Mouse (Mus musculus) midbrain, embryonic 11.5 days (tissue): ENCODE data around the gene Plpp2. TPM values are rescaled to one million over a fixed set of nuclear protein-coding genes. Genes with fewer than 3 reads are reported as not detected.
A peak's percentile ranks its signal among the peaks of the same experiment; 100 is the strongest.

Experiments
- ATAC-seq: fragments of 200-750 bp; cut with Nextera tagmentation; 2 replicates; pipeline ENCODE4 v1.8.0; 2017; ENCODE audit warnings: moderate TSS enrichment, moderate library complexity; ENCODE audit not compliant: low FRiP score
- DNase-seq: peaks from one replicate; pipeline ENCODE4 v3.0.0; 2015; ENCODE audit warnings: low spot score; ENCODE audit errors: missing footprints
- H3K27ac ChIP-seq: fragments of 300-500 bp; sonication (generic); 2 replicates; pipeline ENCODE4 v1.5.1; 2014; ENCODE audit warnings: low read depth, low read length
- H3K27me3 ChIP-seq: fragments of 300-500 bp; sonication (generic); 2 replicates; pipeline ENCODE4 v1.6.1; 2014; ENCODE audit warnings: mild to moderate bottlenecking, low read length, moderate library complexity, mixed read lengths; ENCODE audit not compliant: control insufficient read depth, insufficient read depth
- H3K36me3 ChIP-seq: fragments of 300-500 bp; sonication (generic); 2 replicates; pipeline ENCODE4 v1.6.1; 2014; ENCODE audit warnings: mild to moderate bottlenecking, low read length, moderate library complexity, mixed read lengths; ENCODE audit not compliant: control insufficient read depth, insufficient read depth
- H3K4me1 ChIP-seq: fragments of 300-500 bp; sonication (generic); 2 replicates; pipeline ENCODE4 v1.6.1; 2014; ENCODE audit warnings: low read length; ENCODE audit not compliant: control insufficient read depth, insufficient read depth
- H3K4me2 ChIP-seq: fragments of 300-500 bp; sonication (generic); 2 replicates; pipeline ENCODE4 v1.6.1; 2014; ENCODE audit warnings: mild to moderate bottlenecking, moderate library complexity
- H3K4me3 ChIP-seq: fragments of 300-500 bp; sonication (generic); 2 replicates; pipeline ENCODE4 v1.5.1; 2014; ENCODE audit warnings: low read depth, low read length
- H3K9ac ChIP-seq: fragments of 300-500 bp; sonication (generic); 2 replicates; pipeline ENCODE4 v1.6.1; 2014; ENCODE audit warnings: low read length
- H3K9me3 ChIP-seq: fragments of 300-500 bp; sonication (generic); 2 replicates; pipeline ENCODE4 v1.6.1; 2016; ENCODE audit warnings: low read length; ENCODE audit not compliant: control insufficient read depth
- WGBS: fragments of 180-500 bp; shearing (Covaris S2); extraction: QIAGEN DNeasy Blood & Tissue Kit; methylation state at CpG from one replicate; pipeline ENCODE4 v1.1.7; 2014; 5-methylcytosine and 5-hydroxymethylcytosine counted together
- polyA plus RNA-seq: library from polyadenylated mRNA; unstranded; fragments of >200 nt; fragmentation: Nextera tagmentation; extraction: Ambion mirVana; gene quantifications from 2 replicates; pipeline ENCODE4 v1.2.1, GENCODE M21; 2014

Gene Plpp2
- polyA plus RNA-seq, 1 experiment from 2014 or later: 13.4 TPM

GRCm38 (mm10) chr10:79554330-79555237 is 21.0 kb upstream of the Plpp2 start, which contains the start of gene Mier2:
Gene Mier2 (minus strand): TSS chr10:79555199.
- peak; percentile 90 for ATAC-seq
- H3K36me3 ChIP-seq: peaks cover 3% of the 10 kb centered on the region
- no peaks in the 10 kb centered on the region for H3K9me3 ChIP-seq
- H3K27ac ChIP-seq: no peak within 1 kb of the TSS; the same call in 1 of the 2 replicates
- peak within 1 kb of the TSS; percentile 95 for H3K4me3 ChIP-seq
- peak within 1 kb of the TSS; percentile 84 for H3K4me2 ChIP-seq
- no peaks in the 10 kb centered on the region for H3K27me3 ChIP-seq
- peak; percentile 97 for DNase-seq
- peaks cover 7% of the 10 kb centered on the region for H3K4me1 ChIP-seq
- H3K9ac ChIP-seq: peak within 1 kb of the TSS; percentile 96
- under 1% methylated on average over 94 of the region's 108 CpGs for WGBS

- WGBS: 46% methylated on average over 10 of the region's 10 CpGs
- no peaks in the 10 kb centered on the region for H3K27me3 ChIP-seq
- H3K9ac ChIP-seq: peak overlapping the region; percentile 96
- H3K4me1 ChIP-seq: peaks cover 7% of the 10 kb centered on the region
- peak overlapping the region; percentile 84 for H3K4me2 ChIP-seq
- H3K9me3 ChIP-seq: no peaks in the 10 kb centered on the region
- H3K4me3 ChIP-seq: peak overlapping the region; percentile 95
- peaks cover 12% of the 10 kb centered on the region for H3K36me3 ChIP-seq
- no peak overlapping the region for H3K27ac ChIP-seq
- ATAC-seq (no peak), DNase-seq (no peak)
Observed at GRCm38 (mm10) chr10:79553691-79554090, 20.1 kb upstream of the Plpp2 start.

GRCm38 (mm10) chr10:79553176-79553575 is 19.6 kb upstream of the Plpp2 start:
- no peak overlapping the region for H3K27ac ChIP-seq
- no peak overlapping the region for H3K9ac ChIP-seq
- DNase-seq: no peak
- ATAC-seq: no peak
- H3K4me1 ChIP-seq: peaks cover 7% of the 10 kb centered on the region
- H3K27me3 ChIP-seq: no peaks in the 10 kb centered on the region
- 96% methylated on average over 6 of the region's 6 CpGs for WGBS
- 0 out of 2 replicates have a peak overlapping the region, but pooled peaks have one; percentile 95 for H3K4me3 ChIP-seq
- peaks cover 17% of the 10 kb centered on the region for H3K36me3 ChIP-seq
- no peaks in the 10 kb centered on the region for H3K9me3 ChIP-seq
- H3K4me2 ChIP-seq: peak overlapping the region; percentile 84; the same call in 1 of the 2 replicates

GRCm38 (mm10) chr10:79552531-79552930 is 18.9 kb upstream of the Plpp2 start:
- ATAC-seq (no peak), DNase-seq (no peak)
- Histone ChIP-seq H3K4me3 (no peak overlapping the region), H3K36me3 (peaks cover 20% of the 10 kb centered on the region), H3K4me1 (peaks cover 7% of the 10 kb centered on the region), H3K9me3 (no peaks in the 10 kb centered on the region), H3K4me2 (no peak overlapping the region), H3K27ac (no peak overlapping the region), H3K9ac (no peak overlapping the region), H3K27me3 (no peaks in the 10 kb centered on the region)
- WGBS: 90% methylated on average over 8 of the region's 8 CpGs

- Histone ChIP-seq H3K9ac (no peak overlapping the region), H3K4me3 (no peak overlapping the region), H3K27me3 (no peaks in the 10 kb centered on the region), H3K4me1 (peaks cover 7% of the 10 kb centered on the region), H3K4me2 (no peak overlapping the region), H3K36me3 (peaks cover 24% of the 10 kb centered on the region), H3K9me3 (no peaks in the 10 kb centered on the region), H3K27ac (no peak overlapping the region)
- DNase-seq (no peak), ATAC-seq (no peak)
- 88% methylated on average over 9 of the region's 9 CpGs for WGBS
Observed at GRCm38 (mm10) chr10:79550366-79550765, 16.8 kb upstream of the Plpp2 start.

GRCm38 (mm10) chr10:79548971-79549723 is 15.6 kb upstream of the Plpp2 start:
- peaks cover 7% of the 10 kb centered on the region for H3K4me1 ChIP-seq
- H3K36me3 ChIP-seq: peaks cover 33% of the 10 kb centered on the region
- H3K27ac ChIP-seq: no peak overlapping the region
- 93% methylated on average over 18 of the region's 18 CpGs for WGBS
- DNase-seq (no peak), ATAC-seq (no peak)
- H3K4me2 ChIP-seq: no peak overlapping the region
- no peaks in the 10 kb centered on the region for H3K9me3 ChIP-seq
- H3K9ac ChIP-seq: no peak overlapping the region
- no peaks in the 10 kb centered on the region for H3K27me3 ChIP-seq
- no peak overlapping the region for H3K4me3 ChIP-seq

GRCm38 (mm10) chr10:79548546-79548945 is 14.9 kb upstream of the Plpp2 start:
- no peaks in the 10 kb centered on the region for H3K27me3 ChIP-seq
- no peaks in the 10 kb centered on the region for H3K9me3 ChIP-seq
- H3K9ac ChIP-seq: no peak overlapping the region
- H3K4me2 ChIP-seq: no peak overlapping the region
- H3K27ac ChIP-seq: no peak overlapping the region
- DNase-seq: no peak
- WGBS: 94% methylated on average over 5 of the region's 5 CpGs
- ATAC-seq: no peak
- H3K4me3 ChIP-seq: no peak overlapping the region
- peaks cover 38% of the 10 kb centered on the region for H3K36me3 ChIP-seq
- H3K4me1 ChIP-seq: peaks cover 4% of the 10 kb centered on the region

- H3K4me2 ChIP-seq: no peak overlapping the region
- peaks cover 39% of the 10 kb centered on the region for H3K36me3 ChIP-seq
- H3K9ac ChIP-seq: no peak overlapping the region
- H3K27ac ChIP-seq: no peak overlapping the region
- H3K4me1 ChIP-seq: no peaks in the 10 kb centered on the region
- H3K4me3 ChIP-seq: no peak overlapping the region
- DNase-seq (no peak), ATAC-seq (no peak)
- H3K9me3 ChIP-seq: no peaks in the 10 kb centered on the region
- 88% methylated on average over 5 of the region's 5 CpGs for WGBS
- H3K27me3 ChIP-seq: no peaks in the 10 kb centered on the region
Observed at GRCm38 (mm10) chr10:79547148-79547675, 13.6 kb upstream of the Plpp2 start.
